Mouse (Mus musculus) right cerebral cortex, adult 2 months (tissue): ENCODE results near the gene Parg.
"Not testable (repeated sequence)": the region's sequence is repeated elsewhere in the genome, so short reads cannot be mapped to it uniquely, and the experiment has no call there.

Experiments used
- DNase-seq, 2 experiments: peaks; one replicate each; pipeline ENCODE4 v3.0.0; 2021 to 2022; ENCODE audit warnings: low spot score in 2 of 2

Gene Parg

DNA sequence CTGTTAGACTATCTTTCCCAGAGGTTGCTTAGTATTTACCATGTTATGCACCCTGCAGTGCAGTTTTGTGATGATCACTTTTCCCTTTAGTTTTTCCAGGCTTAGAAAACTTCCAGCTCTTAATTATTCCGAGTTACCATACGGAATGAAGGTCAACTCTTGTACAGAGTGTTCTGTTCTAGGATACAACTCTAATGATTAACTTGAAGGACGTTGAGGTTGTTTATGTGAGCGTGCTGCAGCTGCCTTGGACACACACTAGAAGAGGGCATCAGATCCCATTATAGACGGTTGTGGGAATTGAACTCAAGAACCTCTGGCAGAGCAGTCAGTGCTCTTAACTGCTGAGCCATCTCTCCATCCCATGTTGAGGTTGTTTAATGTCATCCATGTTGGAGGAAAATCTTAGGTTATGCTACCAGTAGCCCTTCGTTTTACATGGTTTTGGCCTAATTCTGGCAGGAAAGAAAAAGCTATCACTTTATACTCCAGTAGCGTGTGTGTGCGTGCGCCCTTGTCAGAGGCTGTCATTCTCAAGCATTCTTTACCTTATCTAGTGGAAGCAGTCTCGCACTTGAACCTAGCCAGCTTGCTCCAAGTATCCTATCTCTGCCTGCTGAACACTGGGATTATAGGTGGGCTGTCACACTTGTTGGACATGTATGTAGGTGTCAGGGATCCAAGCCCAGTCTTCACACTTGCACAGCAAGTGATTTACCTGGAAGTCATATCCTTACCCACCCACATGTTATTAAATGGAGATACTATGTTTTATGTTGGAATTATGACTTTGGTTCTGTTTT, 22.2 kb upstream of the Parg start:
- DNase-seq: no peak

DNA sequence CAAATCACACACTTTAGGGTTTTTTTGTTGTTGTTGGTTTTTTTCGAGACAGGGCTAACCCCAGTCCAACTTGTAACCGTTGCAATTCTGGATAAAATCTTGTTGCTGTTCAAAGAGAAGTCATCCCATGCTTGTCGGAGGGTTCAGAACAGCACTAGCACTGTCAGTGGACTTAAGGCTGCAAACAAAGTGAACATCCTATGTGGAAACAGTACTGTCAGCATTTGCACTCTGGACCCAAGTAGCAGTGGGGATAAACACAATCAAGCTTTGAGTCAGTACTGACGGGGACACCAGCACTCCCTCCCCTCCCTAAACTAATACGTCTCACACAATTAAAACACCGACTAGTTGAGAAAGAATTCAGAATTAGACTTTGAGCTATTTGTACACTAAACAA, 20.9 kb upstream of the Parg start:
- DNase-seq: no peak

DNA sequence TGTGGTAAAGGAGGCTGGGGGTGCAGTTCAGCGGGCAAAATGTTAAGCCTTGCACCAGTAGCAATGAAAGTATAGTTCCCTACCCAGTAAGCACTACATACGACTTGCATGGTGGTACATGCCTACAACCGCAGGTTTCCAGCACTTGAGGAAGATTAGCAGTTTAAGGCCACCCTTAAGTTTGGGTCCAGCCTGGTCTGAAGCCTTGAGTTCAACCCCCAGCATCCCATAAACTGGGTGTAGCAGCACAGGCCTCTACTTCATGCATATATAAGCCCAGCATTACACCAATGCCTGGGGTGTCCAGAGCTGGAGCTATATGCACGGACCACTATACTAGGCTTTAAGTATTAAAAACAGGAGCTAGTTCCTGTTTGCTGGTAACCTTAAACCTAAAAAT, 17.9 kb upstream of the Parg start:
- no peak for DNase-seq

DNA sequence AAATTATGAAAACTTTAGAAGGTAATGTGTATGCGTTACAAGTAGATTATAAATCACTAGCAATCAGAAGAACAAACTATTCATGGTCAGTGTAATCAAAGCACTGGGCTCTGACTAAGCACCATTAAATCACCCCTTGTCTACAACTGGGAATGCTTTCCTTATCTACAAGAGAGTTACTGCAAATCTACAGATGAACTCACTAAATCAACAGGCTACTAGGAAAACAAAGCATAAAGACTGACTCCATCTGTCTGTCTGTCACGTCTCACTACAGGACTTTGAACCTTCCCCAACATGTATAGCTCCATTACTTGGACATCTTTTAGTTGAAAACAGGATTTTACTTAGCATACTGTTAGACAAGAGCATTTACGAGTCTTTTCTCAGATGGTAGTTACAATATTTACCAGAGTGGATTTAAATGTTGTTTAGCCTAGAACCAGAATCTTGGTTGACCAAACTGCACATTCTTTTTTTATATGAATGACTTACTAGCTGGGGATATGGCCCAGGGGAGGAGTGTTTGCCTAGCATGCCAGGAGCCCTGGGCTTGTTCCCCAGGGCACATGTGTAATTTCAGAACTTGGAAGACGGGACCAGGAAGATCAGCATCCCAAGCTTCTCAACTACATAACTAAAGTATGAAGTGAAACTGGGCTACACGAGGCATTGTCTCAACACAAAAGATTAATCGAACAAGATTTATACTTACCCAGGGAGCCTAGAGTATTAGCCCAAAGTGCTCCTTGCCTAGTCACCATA, 10.9 kb upstream of the Parg start:
- DNase-seq: no peak

DNA sequence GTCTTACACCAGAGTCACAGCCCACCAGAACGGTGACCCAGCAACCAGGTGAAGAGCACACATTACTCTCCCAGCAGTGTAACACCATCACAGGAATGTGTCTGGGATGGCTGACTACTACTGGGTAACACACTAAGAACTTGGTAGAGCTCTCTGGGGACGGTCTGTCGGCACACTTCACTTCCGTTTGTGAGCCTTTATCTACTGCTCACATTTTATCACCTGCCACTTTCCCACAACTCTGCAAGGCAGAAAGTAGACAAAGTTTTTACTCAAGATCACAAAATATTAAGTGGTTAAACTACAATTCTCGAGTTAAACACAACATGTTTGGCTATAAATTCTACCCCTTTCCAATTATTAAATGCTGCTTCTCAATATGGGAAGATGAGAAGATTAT, 9.8 kb upstream of the Parg start:
- DNase-seq: no peak

DNA sequence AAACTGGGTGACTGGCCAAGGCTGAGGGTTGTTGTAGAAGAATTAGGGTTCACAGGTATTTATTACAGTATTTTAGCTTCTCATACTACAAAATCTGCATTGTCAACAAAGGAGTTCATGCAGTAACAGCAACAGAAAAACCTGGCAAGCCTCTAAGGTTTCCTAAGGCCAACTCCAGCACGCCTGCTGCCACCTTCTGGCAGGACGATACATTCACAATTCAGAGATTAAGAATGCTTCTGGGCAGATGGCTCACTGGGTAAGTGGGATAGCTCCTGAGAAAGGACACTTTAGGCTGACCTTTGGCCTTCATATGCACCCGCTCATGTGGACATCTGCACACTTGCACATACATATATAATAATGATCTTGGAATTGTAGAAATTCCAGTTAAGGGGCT, 9.3 kb upstream of the Parg start:
- DNase-seq: peak; percentile 21 to 57

DNA sequence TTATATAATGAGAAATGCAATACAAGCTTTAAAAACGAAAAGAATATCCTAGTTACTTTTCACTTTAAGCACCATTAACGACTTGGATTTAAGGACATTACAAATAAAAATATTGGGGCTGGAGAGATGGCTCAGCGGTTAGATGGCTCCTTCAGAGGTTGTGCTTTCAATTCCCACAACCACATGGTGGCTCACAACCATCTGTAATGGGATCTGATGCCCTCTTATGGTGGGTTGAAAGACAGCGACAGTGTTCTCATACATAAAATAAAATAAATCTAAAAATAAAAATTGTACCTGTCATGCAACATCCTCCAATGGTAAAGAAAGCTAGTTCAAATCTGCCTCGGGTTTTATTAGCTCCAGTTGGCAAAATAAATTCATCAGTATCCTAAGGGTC, 8.2 kb upstream of the Parg start:
- not testable (repeated sequence) for DNase-seq

DNA sequence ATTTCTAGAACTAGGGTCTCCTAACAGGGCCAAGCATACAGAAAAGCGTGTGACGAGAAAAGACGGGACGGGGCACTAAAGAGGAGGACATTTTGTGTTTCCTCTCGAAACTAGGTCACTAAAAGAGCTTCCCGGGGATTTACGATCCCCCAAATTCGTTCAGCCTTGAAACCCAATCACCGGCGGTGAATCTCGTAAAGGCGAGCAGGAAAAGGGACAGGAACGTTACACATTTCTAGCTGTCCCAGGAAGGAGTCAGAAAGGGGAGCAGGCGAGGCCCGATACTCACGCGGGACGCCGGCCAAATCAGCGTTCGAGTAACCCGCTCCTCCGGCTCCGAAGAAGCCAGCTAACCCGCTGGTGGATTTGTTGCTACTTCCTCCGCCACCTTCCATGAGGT, 395 bp upstream of the Parg start:
- DNase-seq: no peak

DNA sequence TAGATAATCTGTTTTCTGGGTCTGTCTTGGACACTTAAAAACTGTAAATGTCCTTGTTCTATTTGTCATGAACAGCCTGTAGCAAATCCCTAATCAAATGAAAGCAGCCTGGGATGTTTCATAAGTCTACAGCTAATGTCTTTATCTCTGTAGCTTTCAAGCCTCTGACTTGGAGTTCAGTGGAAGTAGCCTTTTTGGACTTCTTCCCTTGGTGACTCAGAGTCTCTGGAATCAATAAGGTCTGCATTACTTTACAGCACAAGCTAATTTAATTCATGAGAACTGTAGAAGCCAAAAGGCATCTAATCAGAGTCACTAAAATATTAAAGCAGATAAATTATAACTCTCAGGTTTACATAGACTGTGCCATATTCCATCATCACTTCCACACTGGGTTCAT, 24.9 kb downstream of the Parg start:
- no peak for DNase-seq

DNA sequence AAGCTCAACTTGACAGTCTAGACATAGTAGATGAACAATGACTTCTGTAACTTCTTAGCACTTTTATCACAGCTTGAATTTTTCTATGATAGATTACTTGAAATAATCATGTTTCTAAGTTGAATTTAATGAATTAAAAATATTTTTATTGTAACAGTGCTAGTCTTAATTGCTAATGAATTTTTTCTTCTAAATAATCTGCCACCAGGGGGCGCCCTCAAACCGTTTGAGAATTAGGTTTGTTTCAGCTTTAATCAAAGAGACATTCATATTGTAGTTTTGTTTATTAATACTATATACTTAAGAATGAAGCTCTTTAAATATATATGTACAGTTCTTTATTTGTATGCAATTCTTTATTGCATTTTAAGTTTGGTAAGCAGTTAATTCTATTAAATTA, 27.2 kb downstream of the Parg start:
- DNase-seq: peak; percentile 73 to 76

DNA sequence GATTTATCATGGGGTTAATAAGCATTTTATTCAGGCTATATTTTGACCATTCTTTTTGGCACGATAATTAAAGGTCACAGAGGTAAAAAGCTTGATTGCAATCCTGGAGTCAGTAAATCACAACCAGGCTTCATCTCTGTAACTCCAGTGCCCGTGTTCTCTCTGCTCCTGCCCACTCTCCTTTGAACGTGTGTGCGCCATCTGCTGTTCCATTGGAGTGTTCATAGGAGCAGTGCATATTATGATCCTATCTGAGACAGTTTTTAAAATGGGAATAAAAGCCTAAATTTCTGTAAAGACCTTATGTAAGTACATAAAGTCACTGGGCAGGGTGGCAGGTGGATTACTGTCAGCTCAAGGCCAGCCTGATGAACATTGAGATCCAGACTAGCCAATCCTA, 40.7 kb downstream of the Parg start:
- no peak for DNase-seq

DNA sequence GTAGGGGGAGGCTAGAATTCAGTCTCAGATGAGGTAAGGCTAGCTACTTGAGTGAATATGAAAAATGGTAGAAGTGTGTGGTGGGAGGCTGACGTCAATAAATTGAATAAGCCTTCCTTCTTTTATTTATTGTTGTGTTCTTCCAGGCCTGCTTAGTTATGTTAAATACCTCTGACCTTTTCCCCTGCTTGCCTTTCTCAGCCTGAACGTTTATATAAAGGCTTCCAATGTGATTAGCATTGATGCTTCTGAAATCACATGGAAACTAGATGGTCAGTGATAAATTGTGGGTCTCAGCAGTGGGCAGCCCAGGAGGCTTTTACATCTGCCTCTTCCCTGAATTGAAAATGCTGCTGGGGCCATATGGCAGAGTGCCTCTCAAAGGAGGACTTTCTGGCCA, 44.3 kb downstream of the Parg start:
- no peak for DNase-seq

DNA sequence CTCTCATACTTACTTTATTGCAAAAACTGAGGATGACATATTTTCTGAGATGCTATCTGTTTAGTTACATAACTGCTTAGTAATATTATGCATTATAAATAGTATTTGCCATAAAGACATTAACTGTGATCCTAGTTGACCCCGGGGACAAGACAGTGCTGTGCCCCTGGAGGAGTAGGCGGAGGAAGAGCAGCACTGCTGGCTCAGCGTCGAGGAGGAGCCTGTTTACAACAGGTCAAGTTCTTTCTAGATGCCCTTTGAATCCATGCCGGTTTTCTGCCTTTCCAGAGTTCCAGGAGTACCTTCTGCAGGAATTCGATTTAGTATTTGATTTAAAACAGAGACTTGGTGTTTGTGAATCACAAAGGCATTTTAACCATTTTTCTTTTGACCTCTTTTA, 47.9 kb downstream of the Parg start:
- DNase-seq: no peak

DNA sequence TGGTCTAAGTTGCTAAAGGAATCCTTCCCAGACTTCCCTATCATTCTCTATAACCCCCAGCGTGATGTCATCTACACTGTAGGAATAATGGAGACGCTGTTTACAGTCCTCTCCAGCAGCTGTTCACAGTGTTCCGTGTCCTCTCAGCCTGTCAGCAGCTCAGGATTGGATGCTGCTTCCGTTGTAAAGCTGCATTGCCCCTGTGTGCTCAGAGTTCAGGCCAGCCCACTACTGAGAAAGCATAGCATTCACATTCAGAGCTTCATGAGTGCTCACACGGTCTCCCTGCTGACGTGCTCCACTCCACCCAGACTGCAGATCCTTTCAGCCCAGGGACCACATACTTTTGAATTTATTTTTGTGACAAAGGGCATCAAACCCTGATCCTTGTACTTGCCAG, 59.1 kb downstream of the Parg start:
- no peak for DNase-seq

DNA sequence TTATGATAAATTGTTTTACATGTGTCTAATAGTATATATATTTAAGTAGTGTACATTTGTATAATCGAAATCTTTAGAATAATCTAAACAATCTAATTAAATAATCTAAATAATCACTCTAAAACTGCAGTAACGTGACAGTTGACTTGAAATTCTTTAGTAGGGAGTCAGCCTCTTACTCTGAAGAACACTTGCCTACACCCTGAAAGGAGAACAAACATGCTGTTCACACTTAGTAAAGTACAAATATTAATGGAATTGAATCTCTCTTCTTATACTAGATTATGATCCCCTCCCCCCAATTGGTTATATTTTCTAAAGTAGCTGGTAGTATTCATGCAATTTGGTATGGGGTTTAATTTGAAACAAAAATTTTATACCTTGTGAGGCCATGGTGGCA, 60.0 kb downstream of the Parg start:
- no peak for DNase-seq

DNA sequence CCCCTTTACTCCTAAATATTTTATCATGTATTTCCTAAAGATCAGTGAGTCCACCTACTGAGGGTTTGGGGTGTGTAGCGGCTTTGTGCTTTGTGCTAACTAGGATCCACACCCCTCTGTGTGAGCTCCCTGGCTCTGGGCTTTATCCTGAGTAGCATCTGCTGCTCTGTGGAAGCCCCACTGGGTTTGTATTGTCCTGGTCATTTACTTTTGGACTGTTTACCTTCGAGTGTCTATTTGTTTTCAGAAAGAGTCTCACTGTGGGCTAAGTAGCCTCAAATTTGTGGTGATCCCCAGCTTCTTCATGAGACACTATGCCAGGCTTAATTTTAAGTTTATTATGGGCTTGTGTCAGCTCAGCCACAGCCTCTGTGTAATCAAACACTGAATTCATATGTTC, 67.2 kb downstream of the Parg start:
- DNase-seq: no peak

DNA sequence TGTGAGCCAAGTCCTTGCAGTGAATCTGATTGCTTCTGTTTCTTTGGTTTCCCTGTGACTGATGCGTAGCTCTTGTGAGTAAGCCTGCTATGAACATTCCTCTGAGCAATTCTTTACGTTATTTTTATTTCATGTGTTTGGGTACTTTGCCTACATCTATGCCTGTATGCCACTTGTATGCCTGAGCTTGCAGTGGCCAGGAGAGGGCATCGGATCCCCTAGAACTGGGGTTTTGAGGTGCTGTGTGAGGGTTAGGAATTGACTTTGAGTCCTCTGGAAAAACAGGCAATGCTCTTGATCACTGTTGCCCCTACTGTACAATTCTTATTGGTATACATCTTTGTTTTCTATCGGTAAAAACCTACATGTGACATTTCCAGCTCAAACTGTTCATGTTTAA, 67.8 kb downstream of the Parg start:
- peak in 1 of 2 experiments; percentile 26 for DNase-seq

DNA sequence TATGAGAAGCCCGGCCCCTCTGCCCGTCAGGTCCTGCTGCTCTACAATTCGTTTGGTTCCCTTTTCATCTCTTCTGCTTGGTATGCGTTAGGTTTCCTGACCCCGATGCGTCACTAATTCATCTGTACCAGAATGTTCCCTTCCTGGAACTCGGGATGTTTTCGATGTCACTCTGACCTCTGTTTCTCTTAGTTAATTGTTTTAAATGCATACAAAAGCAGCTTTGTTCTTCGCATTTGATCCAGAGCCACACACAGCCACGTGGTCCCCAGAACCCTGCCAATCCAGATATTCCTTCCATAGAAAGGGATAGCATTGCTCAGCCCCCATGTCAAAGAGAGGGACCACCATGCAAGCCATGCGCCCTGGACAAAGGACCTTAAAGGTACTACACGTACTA, 99.9 kb downstream of the Parg start:
- DNase-seq: peak; percentile 15 to 62

DNA sequence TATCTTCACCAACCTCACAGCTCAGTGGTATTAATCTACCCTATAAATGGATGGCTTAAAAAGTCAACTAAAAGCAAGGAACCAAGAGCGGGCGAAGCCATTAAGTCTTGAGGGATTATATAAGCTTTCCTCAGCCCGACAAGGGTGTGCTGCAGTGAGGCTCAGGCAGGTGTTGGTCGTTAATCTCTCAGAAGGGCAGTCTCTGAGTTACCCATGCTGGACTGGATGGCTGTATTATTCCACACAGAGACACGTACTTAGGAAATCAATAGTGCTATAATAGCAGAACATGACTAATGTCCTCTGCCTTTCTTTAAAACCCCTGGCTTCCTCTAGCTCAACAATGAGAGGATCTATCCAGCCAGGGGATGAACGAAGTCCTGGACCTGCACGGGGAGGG, 100.7 kb downstream of the Parg start:
- no peak for DNase-seq

DNA sequence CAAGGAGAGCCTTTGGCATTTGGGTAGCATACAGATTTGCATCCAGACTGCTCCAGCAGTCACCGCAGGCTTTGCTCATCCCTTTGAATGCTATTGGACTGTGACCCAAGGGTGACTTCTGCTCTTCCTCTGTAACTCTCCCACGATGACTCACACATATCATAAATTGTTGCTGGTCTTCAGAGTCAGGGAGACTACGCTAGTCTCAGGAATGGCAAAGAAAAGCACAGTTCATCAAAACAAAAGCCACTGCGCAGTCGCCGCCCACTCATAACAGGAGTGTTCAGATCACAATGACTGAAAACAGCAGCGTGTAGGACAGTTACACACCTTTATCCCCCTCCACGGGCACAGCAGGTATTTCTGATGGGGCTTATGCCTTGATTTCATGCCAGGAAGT, 103.2 kb downstream of the Parg start:
- no peak for DNase-seq

DNA sequence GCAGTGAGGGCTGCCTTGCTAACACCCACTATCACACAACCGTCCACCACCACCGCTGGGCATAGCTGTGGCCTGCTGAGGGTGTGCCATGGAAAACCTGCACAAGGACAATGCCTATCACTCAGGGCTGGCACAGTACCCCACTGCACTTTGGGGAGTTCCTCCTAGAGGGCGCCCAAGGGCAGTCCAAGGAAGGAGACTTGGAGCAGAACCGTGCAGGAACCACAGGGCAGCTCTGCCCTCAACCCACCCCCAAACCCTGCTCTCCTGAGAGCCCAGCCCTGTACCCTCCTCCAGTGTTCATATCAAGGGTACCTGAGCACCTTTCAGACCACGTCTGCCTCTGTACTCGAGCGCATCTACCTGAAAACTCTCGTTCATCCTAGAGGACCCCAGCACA, 108.1 kb downstream of the Parg start:
- peak; percentile 71 to 81 for DNase-seq

DNA sequence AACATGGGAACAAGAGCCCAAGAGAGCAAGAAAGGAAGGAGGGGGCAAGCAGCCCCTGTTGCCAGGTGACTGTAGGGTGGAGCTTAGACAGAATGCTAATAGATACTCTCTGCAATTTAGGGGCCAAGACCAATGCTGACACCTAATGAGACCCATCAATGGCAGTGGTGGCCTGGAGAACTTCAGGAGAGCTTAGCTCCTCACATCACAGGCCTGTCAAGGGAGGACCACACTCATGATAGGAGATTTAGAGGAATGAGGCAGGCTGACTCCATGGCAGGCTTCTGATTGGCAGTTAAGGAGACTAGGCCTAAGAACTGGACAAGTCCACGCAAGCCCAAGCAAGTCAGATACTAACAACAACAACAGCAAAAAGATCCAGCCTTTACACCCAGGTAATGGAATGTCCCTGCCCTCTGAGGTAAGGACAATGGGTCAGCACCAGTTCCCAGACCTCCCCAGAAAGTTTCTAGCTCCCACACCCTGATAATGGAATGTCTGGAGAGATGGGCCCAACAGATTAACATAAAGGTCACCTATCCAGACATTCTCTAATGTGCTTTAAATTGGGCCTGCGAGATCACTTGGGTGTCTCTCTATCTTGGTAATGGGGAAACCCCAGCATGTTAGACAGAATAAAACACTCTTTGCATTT, 109.8 kb downstream of the Parg start:
- DNase-seq: no peak

DNA sequence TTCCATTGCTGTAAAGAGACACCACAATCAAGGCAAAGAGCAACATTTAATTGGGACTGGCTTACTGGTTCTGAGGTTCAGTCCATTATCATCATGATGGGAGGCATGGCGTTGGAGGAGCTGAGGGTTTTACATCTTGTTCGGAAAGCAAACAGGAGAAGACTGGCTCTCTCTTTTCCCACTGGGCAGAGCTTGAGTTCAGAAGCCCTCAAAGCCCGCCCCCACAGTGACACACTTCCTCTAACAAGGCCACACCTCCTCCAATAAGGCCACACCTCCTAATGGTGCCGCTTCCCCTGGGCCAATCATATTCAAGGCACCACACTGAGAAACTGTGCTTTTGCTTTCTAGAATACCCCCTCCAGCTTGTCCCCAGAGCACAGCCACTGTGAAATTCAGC, 116.1 kb downstream of the Parg start:
- no peak for DNase-seq
